Mouse (Mus musculus): ENCODE measurements around the gene Rab4a. TPM values are rescaled to one million over a fixed set of nuclear protein-coding genes. Genes with fewer than 3 reads are reported as not detected.

Rab4a gene
- polyA plus RNA-seq, 1 experiment from 2014 or later, result 55.3 TPM

GRCm38 (mm10) chr8:123880271-123880670, 74.5 kb downstream of the Rab4a start:
- H3K9ac ChIP-seq (replicated peaks), result no peak overlapping the region
- 74% methylated on average over 10 of the region's 10 CpGs for WGBS
- H3K4me3 ChIP-seq, result no peak overlapping the region
- no peak for ATAC-seq (ENCODE audit: low FRiP score, low read depth)
- H3K9me3 ChIP-seq, result no peaks in the 10 kb centered on the region
- peaks cover 3% of the 10 kb centered on the region; the same call in 1 of the 2 replicates for H3K27me3 ChIP-seq
- H3K4me2 ChIP-seq (replicated peaks), result no peak overlapping the region
- H3K27ac ChIP-seq (replicated peaks), result no peak overlapping the region
- no peaks in the 10 kb centered on the region for H3K36me3 ChIP-seq
- H3K4me1 ChIP-seq, result peaks cover 17% of the 10 kb centered on the region

DNA sequence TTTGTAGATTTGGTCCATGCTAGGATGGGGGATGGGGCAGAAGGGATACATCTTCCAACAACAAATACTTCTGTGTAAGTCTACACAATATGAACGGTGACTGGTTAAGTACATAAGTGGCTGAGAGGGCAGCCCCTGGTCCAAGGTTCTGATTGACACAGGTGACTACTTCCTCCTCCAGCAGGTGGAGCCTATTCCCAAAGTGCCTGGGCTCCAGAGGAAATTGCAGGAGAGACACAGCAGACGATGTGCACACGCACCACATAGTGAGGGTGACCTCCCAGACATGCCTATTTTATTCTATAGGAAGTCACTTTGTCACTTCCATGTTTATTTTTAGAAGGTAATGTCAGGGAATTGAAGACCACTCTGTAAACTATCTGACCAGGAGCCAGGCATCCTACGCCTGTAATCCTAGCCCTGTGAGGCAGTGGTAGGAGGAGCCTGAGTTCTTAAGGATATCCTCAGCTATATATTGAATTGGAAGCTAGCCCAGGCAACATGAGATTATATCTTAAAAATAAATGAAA, 75.1 kb downstream of the Rab4a start:
- ATAC-seq (ENCODE audit: low FRiP score, low read depth), result no peak
- WGBS, result 62% methylated on average over 4 of the region's 4 CpGs

GRCm38 (mm10) chr8:123882412-123882811, 76.6 kb downstream of the Rab4a start:
- H3K4me2 ChIP-seq (replicated peaks), result no peak overlapping the region
- H3K9ac ChIP-seq (replicated peaks), result no peak overlapping the region
- peaks cover 12% of the 10 kb centered on the region for H3K27me3 ChIP-seq
- no peak for ATAC-seq (ENCODE audit: low FRiP score, low read depth)
- peaks cover 18% of the 10 kb centered on the region for H3K4me1 ChIP-seq
- no peaks in the 10 kb centered on the region for H3K9me3 ChIP-seq
- H3K36me3 ChIP-seq, result no peaks in the 10 kb centered on the region
- H3K4me3 ChIP-seq, result no peak overlapping the region
- 94% methylated on average over 2 of the region's 2 CpGs for WGBS
- H3K27ac ChIP-seq (replicated peaks), result no peak overlapping the region

More for the DNA sequence above, 75.1 kb downstream of the Rab4a start:
- no peak overlapping the region for H3K4me2 ChIP-seq (replicated peaks)
- H3K9ac ChIP-seq (replicated peaks), result no peak overlapping the region
- H3K4me3 ChIP-seq, result no peak overlapping the region
- no peaks in the 10 kb centered on the region for H3K36me3 ChIP-seq
- no peak overlapping the region for H3K27ac ChIP-seq (replicated peaks)
- peaks cover 18% of the 10 kb centered on the region for H3K4me1 ChIP-seq
- H3K27me3 ChIP-seq, result peaks cover 8% of the 10 kb centered on the region
- H3K9me3 ChIP-seq, result no peaks in the 10 kb centered on the region

DNA sequence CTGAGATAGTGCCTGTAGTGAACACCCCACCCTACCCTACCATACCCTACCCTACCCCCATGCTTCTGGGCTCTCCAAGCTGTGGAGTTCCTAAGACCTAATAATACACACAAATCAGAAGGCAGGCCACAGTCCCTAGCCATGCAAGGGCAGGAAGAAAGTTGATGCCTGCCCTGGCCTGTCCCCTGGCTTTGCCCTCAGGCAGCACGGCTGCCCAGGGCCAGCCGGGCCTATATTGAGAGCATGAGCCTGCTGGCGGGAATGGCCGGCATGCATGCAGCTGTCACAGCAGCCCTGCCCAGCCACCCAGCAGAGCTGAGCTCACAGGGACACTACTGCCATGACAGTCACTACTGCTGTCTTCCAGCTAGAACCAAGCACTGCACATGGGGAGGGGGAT, 77.3 kb downstream of the Rab4a start:
- Histone ChIP-seq H3K4me3 (no peak overlapping the region), H3K4me1 (peaks cover 18% of the 10 kb centered on the region), H3K9ac (replicated peaks) (no peak overlapping the region), H3K9me3 (no peaks in the 10 kb centered on the region), H3K36me3 (no peaks in the 10 kb centered on the region), H3K4me2 (replicated peaks) (no peak overlapping the region), H3K27me3 (peaks cover 12% of the 10 kb centered on the region), H3K27ac (replicated peaks) (no peak overlapping the region)
- ATAC-seq (ENCODE audit: low FRiP score, low read depth), result no peak
- WGBS, result 87% methylated on average over 4 of the region's 4 CpGs

Other genes starting within 250 kb of the Rab4a start
- 8.3 and 8.4 TPM in 2 replicates for gene Rhou, start 152.1 kb upstream of the Rab4a start, polyA plus RNA-seq (2016; fragmentation: Nextera tagmentation; extraction: Ambion mirVana)
- gene Ccsap, start 54.2 kb downstream of the Rab4a start, polyA plus RNA-seq (2016; fragmentation: Nextera tagmentation; extraction: Ambion mirVana), result 9.3 and 11.0 TPM in 2 replicates
- 0.88 and 1.2 TPM in 2 replicates for gene Acta1, start 88.8 kb downstream of the Rab4a start, polyA plus RNA-seq (2016; fragmentation: Nextera tagmentation; extraction: Ambion mirVana)
- 51.8 and 52.7 TPM in 2 replicates for gene Nup133, start 143.3 kb downstream of the Rab4a start, polyA plus RNA-seq (2016; fragmentation: Nextera tagmentation; extraction: Ambion mirVana)
- gene Abcb10, start 177.1 kb downstream of the Rab4a start, polyA plus RNA-seq (2016; fragmentation: Nextera tagmentation; extraction: Ambion mirVana), result 18.1 and 21.5 TPM in 2 replicates
- gene Taf5l, start 215.4 kb downstream of the Rab4a start, polyA plus RNA-seq (2016; fragmentation: Nextera tagmentation; extraction: Ambion mirVana), result 36.0 and 36.3 TPM in 2 replicates
- 6.1 and 7.0 TPM in 2 replicates for gene Urb2, start 215.5 kb downstream of the Rab4a start, polyA plus RNA-seq (2016; fragmentation: Nextera tagmentation; extraction: Ambion mirVana)